Mouse (Mus musculus) right cerebral cortex, postnatal 25 days (tissue): ENCODE measurements around the gene Rsbn1l.
A peak's percentile ranks its signal among the peaks of the same experiment; 100 is the strongest.

Experiments
- DNase-seq: peaks from one replicate; pipeline ENCODE4 v3.0.0; 2022

Rsbn1l gene

DNA sequence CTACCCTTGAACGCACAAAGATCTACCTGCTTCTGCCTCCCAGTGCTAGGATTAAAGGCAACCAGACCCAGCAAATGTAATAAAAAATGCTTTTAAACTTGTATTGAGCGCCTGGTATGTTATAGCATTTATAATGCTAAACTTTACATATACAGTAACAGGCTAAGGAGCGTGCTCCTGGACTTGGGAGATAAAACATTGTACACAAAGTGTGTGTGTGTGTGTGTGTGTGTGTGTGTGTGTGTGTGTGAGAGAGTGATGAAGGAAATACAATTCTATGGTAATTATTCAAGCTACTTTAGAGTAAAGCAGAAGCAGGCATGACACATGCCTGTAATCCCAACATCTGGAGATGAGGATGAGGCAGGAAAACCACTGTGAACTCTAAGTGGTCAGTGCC lies at the start of gene Rsbn1l:
Rsbn1l (minus strand) TSS at position 101 of the 400 bp plus-strand sequence.
- DNase-seq = no peak

DNA sequence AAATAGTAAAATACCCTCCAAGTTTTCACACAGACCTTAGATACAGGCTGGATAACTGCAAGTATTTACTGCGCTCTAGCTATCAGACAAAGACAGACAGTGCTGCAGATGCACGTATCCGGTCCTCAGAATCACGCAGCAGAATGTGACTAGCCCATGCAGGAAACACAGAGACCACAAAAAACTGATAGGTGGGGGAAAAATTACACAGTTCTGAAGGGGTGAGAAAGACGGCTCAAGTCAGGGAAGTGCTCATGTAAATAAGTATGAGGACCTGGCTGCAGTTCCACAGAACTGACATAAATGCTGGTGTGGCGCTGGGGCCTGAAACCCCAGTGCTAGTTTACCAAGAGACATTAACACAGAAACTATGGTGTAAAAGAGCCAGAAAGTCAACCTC lies 46.5 kb upstream of the Rsbn1l start:
- DNase-seq = no peak

DNA sequence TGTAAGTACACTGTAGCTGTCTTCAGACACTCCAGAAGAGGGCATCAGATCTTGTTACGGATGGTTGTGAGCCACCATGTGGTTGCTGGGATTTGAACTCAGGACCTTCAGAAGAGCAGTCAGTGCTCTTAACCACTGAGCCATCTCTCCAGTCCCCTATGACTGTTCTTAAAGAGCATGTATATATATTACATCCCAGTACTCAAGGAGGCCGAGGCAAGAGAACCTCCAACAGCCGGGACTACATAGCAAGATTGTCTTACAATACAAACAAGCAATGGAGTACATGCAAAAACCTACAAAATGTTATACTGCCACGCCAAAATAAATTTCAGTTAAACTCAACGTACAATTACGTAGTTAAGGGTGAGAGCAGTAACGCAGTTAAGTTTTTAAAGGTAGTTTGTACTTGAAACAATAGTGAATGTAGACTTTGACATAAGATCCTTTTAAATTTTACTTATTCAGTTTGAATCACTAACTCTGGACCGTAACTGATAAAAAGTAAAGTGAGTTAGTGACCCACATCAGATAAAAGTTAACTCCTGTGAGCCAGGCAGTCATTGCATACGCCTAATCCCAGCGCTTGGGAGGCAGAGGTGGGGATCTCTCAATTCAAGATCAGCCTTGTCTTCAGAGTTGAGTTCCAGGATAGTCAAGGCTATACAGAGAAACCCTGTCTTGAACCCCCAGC lies 45.6 kb upstream of the Rsbn1l start:
- no peak for DNase-seq

DNA sequence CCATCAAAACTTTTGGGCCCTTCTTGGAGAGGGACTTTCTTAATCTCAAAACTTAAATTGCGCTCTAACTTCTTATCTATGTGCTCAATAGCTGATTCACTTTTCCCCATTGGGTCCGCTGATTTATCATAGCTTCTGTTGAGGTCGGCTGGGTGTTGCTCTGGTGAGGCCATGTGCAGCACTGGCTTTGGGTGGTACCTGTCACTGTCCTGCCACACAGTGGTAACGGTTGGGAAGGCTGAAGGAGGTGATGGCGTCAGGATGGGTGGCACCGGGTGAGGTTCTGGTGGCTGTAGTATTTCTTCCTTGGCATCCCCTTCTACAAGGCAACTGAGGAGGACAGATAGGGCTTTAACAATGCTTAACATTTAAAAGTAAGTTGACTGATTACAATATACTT lies 42.2 kb upstream of the Rsbn1l start:
- DNase-seq = no peak

DNA sequence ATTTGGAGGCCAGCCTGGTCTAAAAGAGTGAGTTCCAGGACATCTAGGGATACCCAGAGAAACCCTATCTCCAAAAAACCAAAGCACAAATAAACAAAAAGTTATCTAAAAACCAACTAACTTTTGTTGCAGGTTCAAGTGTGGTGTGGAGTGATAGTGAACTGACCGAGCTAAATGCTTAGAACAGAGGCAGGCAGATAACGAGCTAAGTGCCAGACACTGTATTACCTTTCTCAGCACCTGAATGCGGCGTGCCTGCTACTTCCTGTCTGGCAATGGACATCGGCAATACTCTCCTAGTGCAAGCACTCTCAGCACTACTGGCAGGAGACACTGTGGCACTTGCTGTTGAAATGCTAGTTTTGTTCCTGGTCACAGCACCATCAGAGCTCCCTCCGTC lies 41.4 kb upstream of the Rsbn1l start:
- no peak for DNase-seq

DNA sequence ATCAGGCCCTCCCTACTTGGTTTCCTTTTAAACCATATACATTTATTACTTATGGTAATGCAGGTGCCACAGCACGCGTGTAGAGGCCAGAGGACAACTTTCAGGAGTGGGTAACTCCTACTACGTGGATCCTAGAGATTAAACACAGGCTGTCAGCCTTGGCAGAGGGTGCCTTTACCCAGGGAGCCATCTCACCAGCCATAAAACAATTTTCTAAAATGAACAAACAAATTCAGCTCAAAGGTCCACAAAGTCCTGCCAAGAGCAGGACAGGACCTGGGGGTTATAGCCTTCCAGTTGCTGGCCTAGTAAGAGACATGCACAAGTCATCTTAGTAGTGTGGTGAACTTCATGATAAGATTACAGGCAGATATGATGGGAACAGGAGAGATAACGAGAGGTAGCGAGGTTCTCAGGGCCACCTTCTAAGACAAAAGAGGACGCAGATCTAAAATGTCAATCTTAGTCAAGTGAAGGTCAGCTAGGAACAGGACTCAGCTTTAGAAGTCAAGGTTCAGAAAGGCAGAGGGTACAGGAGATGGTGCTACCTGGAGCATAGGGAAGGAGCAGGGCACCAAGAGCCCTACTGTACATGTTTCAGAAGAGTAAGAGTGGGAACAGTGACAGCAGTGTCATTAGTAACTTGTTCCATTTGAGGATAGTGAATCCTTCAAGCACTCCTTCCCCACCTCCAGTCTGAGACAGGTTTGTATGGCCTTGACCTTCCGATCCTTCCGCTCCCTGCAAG lies 34.0 kb upstream of the Rsbn1l start:
- DNase-seq = no peak

DNA sequence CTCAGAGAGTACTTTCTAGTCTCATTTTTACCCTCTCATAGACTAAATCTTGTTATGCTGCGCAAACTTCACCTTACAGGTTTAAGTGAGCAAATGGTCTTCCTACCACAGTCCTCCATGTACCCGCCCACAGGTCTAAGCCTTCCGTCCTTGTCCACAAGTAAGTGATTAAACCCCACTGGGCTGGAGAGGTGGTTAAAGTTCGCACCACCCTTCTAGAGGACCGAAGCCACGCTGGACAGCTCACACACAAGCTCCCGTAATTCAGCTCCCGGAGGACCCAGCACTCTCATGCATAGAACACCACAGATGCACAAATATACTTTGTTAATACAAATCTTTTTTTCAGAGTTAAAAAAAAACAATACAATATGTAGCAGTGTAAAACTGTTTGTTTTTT lies 30.1 kb upstream of the Rsbn1l start:
- DNase-seq = no peak

DNA sequence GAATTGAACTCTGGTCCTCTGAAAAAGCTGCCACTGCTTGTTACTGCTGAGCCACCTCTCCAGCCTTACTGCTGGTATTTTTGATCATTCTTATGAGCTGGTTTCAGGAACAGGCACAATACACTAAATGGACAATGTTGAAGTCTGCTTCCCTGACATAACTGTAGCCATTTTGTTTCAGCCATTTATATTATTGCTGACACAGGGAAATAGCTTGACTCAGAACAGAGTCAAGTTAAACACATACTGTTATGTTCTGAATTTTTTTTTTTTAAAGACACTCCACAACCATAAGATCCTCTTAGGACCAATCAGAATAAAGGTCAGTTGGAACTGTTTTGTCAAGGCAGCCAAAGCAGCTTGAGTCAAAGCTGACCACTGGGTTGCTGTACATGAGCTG lies 27.3 kb upstream of the Rsbn1l start:
- DNase-seq = no peak

DNA sequence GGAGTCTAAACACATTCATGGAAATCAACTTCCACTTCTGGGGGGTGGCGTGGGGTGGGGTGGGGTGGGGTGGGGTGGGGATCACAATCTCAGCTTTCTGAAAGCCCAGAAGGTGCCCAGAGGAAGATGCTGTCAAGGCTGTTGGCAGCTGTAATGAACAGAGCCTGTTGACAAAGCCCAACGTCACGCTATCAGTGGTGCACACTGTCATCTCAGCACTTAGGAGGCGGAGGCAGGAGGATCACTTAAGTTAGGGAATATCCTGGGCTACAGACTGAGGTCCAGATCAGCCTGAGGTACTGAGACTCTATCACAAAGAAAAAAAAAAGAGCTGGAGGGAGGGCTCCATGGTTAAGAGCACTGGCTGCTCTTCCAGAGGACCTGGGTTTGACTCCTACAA lies 18.5 kb upstream of the Rsbn1l start:
- no peak for DNase-seq

DNA sequence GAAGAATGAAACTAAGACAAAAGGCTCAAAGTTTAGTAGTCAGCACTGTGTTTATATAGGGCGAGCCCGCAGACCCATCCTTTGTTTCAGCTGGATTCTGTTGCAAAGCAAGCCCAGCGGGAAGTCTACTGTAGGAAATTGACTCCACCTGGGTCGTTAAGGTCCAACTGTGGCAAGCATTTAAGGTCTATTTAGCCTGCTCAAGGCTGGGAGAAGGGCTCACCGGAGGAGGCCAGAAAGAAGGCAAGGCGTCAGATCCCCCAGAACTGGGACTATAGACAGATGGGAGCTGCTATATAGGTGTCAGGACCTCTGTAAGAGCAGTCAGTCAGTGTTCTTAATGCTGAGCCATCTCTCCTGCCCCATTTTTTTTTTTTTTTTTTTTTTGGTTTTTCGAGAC lies 17.8 kb upstream of the Rsbn1l start:
- no peak for DNase-seq

DNA sequence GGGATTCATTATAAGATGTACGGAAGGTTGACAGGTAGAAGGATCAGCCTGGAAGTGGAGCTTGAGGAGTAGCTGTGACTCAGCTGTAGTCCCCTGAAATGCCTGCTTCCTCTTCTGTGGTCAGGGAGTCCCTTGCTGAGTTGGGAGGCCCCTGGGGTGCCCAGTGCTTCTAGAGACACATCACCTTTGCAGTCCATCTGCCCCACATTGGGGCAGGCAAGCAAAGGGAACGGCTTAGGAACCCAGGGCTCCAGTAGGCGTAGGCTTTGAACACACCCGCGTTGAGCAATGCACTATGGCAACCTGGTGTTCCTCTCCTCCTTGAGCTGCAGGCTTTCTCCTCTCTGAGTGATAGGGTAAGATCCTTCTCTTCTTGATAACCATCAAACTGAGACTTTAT lies 16.9 kb upstream of the Rsbn1l start:
- DNase-seq = no peak

DNA sequence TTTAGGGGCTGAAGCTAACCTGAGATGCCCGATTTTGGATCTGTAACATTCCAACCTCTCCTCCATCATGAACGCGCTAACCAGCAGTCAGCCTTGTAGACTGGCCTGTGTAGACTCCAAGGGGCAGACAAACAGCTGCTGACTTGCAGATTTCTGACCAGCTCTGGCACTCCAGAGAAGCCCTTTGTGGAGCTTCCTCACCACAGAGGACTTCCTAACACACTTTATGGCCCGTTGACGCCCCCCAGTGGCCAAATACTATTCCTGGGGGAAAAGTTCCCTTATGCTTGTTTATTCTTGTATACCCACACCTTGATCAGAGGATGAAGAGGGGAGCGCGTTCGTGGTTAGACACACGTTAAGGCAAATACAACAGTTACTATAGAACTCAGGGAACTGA lies 12.8 kb upstream of the Rsbn1l start:
- DNase-seq = no peak

DNA sequence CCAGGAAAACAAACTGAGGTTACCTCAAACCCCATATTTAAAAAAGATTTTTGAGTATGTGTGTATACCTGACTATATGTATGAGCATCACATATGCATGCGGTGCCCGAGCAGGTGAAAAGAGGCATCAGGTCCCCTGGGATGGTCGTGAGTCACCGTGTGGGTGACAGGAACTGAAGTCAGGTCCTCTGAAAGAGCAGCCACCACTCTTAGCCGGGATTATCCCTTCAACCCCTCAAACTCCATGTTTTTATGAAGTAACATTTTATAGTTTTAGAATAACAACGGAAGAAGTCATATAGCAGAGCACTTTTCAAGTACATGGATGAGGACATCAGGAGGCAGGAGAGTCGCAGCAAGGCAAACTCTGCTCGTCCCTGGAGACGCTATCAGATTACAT lies 12.3 kb upstream of the Rsbn1l start:
- DNase-seq = no peak

DNA sequence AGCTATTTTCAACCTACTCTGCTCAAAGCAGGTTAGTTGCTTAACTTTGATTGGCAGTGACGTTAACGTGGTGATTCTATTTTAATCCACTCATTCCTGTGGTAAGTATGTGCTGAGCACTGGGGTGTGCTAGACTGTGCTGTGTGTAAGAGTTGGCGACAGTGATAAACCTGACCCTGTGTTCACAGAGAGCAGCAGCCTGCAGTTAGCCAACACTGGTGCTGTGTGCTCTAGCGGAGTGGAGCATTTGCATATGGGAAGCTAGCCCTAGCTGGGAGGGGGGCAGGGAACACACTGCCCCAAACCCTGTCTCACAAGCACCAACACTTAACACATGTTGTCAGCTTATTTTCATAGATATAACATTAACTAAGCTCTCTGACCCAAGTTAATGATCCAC lies 11.7 kb upstream of the Rsbn1l start:
- DNase-seq = no peak

DNA sequence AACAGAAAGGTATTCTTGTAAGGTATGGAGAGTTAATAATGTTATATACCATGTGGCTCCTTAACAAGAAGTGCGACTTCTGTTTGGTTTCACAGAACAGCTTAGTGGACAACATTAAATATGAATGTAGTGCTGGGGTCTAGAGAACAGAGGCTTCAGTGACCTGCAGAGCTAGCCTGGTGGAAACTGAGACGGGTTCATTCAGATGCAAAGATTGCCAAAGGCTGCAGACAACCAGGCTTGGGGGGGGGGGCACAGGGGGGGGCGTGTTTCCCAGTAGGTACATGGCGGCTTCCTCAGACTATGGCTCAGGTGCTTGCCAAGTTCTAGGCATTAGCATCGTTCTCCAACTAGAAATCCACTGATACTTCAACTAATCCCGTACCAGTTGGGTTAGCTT lies 8.2 kb upstream of the Rsbn1l start:
- DNase-seq = no peak

DNA sequence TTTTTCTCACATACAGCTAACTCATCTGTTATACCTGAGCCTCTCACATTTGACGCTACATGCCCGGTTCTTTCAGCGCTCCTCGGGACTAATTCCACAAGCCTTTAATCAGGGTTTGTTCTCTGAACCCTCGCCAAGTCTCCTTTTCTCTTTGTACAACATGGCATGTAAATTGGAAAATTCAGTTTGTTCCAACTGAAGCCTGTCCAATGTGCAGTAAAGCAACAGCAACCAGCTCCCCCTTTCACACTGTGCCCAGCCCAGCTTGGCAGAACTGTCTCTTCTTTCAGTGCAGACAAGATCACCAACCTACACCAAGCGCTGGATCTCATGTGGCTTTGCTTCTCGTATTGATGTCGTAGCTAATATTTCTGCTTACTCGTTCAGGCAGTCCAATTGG lies 7.1 kb upstream of the Rsbn1l start:
- DNase-seq = no peak

DNA sequence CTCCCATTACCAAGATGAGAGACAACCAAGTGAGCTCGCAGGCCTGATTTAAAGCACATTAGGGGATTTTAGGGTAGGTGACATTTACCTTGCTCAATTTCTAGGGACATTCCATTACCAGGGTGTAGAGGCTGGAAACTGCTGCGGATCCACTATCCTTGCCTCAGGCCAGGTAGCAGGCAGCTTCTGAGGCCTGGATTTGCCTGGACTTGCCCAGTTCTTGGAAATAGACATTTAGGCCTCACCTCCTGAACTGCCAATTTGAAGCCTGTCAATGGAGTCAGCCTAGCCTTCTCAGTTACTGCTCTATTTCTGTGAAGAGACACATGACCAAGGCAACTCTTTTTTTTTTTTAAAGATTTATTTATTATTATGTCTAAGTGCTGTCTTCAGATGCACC lies 4.7 kb upstream of the Rsbn1l start:
- no peak for DNase-seq

DNA sequence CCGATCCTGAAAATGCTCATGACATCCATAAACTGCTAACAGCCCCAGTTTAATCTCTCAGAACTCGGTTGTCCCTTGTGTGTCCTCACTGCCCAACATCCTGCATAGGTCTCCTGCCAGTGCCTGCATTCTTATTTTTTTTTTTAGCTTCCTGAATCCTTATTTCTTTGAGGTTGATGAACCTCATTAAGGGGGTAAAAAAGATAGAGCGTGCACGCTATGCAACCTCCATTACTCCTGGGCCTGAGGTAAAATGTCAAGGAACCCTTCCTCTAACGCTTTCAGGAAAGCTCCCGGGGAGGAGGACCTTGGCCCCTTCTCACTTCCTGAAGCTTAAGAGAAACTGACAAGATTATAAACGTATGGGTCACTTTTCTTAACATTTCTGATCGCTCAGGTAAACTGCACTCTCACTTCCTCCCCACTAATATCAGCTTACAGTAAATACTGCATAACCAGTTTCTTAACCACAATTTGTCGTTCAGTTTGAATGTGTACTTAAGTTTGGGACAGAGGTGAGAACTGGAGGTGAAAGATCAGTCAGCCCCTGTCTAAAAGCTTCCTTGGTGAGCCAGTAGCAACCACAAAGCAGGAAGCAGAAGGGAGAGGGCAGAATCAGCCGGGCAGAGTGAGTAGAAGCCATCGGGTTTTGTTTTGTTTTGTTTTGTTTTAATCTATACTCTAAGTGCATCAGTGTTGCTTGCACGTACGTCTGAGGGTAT lies 923 bp downstream of the Rsbn1l start:
- no peak for DNase-seq

DNA sequence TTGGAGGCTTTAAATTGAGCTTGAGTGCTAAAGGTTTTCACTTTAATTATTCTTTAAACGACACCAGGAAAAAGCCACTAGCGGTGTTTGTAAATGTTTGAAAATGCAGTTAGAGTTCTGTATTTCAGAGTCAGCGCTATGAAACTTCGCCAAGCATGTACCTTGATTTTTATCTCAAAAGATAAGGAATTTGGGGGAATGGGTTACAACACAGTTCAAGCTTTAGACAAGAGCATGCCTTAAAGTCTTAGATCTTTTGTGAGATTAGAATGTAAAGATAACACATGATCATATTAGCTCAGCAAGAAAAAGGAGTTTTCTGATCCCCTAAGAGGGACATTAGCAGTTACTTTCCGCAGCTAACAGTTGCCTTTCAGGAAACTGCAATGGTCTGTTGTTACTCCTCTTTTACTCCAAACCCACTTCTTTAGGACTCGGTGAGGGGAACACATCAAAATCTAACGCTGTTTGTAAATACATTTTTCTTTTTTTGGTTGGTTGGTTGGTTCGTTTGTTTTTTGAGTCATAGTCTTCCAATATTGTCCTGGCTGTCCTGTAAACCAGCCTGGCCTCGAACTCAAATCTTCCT lies 3.8 kb downstream of the Rsbn1l start:
- DNase-seq = no peak

DNA sequence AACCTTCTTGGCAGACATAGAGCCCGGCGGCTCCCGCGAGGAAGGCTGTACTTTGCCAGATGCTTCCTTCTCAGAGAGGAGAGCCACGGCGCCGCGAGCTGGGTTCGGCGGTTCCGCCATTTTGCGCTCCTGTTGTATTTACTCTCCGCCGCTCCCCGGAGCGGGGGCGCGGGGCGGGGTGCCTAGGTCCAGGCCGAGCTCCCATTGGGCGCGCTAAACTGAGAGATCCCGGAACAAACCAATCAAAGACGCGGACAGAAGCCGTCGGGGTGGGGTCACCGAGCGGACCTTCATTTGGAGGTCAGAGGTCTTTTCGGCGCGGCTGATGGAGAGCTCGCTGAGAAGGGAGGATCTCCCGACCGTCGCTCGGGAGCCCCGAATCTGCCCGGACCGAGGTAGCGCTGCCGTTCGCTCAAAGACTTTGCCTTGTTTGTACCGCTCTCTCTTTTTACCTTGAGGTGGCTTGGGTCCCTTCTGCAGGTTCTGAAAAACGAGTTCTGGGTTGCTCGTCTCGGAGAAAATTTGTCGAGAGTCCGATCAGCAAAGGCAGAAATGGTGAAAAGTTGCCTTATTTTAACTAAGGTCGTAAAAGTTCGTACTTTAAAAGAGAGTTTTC lies 4.4 kb downstream of the Rsbn1l start:
- DNase-seq = peak; percentile 95

DNA sequence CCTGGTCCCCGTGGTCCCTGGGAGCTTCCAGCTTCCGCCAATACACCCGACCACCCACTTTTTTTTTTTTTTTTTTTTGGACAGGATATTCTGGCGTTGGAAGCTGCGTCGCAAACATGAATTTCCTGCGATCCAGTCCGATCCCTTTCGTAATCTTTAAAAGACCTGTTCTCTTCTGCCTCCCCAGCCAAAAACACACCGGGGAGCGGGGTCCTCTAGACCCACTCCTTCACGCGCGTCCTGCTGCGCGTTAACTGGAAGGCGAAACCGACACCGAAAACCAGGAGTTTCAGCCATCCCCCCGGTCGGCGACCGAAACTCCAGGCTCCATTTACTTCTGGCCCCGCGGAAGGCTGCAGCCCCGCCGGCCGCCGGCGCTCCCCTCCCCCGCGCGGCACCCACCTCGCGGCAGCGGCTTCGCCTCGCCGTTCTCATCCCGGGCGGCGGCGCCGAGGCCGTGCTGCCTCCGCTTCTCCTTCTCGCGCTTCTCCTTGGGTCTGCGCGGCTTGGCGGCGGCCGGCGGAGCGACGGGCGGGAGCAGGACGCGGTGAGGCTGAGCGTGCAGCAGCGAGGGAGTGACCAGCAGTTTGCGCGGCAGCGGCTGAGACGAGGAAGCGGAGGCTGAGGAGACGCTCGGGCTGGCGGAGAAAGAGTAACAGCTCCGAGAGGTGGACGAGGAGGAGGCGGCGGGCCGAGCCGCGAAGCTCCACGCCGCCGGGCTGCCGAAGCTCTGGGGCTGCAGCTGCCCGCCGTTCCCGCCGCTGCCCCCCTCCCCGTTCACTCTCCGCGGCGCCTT lies 5.1 kb downstream of the Rsbn1l start:
- peak; percentile 71 for DNase-seq

DNA sequence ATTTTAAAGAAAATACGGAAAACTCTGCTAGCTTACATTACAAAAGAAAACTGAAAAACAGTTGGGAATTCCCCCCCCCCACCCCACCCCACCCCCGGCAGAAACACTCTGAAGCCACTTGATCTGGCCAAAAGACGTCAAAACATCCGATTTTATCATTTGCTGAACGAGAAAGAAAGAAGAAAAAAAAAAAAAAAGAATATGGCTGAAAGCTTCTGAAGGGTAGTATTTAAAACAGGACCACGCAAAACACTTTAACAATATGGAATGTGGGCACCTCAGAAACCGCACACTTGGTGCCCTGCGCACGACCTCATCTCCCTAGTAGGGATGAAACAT lies 5.7 kb downstream of the Rsbn1l start:
- no peak for DNase-seq

DNA sequence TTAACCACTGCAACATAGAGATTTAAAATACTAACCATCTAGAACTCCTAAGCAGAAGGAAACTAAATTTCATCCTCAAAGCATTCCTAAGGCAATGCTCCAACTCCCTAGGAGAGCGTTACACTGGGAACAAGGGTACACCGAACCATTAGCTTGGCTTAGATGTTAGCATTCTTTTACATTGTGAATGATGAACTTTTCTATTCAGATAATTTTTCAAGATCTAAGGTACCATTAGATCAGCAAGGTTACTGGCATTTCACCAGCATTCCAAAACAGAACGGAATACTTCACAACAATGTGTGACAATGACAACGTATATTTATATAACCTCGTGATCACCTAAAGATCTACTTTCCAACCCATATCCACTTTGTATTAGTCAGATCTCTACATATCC lies 6.1 kb downstream of the Rsbn1l start:
- no peak for DNase-seq
